Mouse (Mus musculus): ENCODE data around the gene Dpm3. TPM values are rescaled to one million over a fixed set of nuclear protein-coding genes. Genes with fewer than 3 reads are reported as not detected.

Dpm3 gene
- polyA plus RNA-seq, 1 experiment from 2014 or later = 161 TPM

GRCm38 (mm10) chr3:89233562-89234110, 25.5 kb upstream of the Dpm3 start:
- Histone ChIP-seq H3K9me3 (no peaks in the 10 kb centered on the region), H3K36me3 (peaks cover 35% of the 10 kb centered on the region), H3K4me2 (no peak overlapping the region), H3K27ac (no peak overlapping the region), H3K9ac (no peak overlapping the region), H3K4me1 (peaks cover 7% of the 10 kb centered on the region), H3K4me3 (no peak overlapping the region), H3K27me3 (no peaks in the 10 kb centered on the region)
- 74% methylated on average over 14 of the region's 14 CpGs for WGBS
- ATAC-seq (ENCODE audit: insufficient number of reproducible peaks, low FRiP score, low TSS enrichment, low read depth) = no peak

- H3K27ac ChIP-seq = no peak overlapping the region
- no peak overlapping the region for H3K9ac ChIP-seq
- H3K36me3 ChIP-seq = peaks cover 52% of the 10 kb centered on the region
- H3K4me3 ChIP-seq = no peak overlapping the region
- no peak overlapping the region for H3K4me2 ChIP-seq
- 91% methylated on average over 10 of the region's 10 CpGs for WGBS
- no peaks in the 10 kb centered on the region for H3K27me3 ChIP-seq
- ATAC-seq (ENCODE audit: insufficient number of reproducible peaks, low FRiP score, low TSS enrichment, low read depth) = no peak
- no peaks in the 10 kb centered on the region for H3K9me3 ChIP-seq
- H3K4me1 ChIP-seq = peaks cover 3% of the 10 kb centered on the region; the same call in 1 of the 2 replicates
Observed at GRCm38 (mm10) chr3:89236516-89236915, 22.6 kb upstream of the Dpm3 start.

- H3K4me1 ChIP-seq = peaks cover 3% of the 10 kb centered on the region; the same call in 1 of the 2 replicates
- H3K4me3 ChIP-seq = no peak overlapping the region
- ATAC-seq (ENCODE audit: insufficient number of reproducible peaks, low FRiP score, low TSS enrichment, low read depth) = no peak
- H3K27me3 ChIP-seq = no peaks in the 10 kb centered on the region
- no peaks in the 10 kb centered on the region for H3K9me3 ChIP-seq
- H3K27ac ChIP-seq = no peak overlapping the region
- WGBS = 93% methylated on average over 21 of the region's 21 CpGs
- no peak overlapping the region for H3K4me2 ChIP-seq
- no peak overlapping the region for H3K9ac ChIP-seq
- peaks cover 59% of the 10 kb centered on the region for H3K36me3 ChIP-seq
Observed at GRCm38 (mm10) chr3:89237682-89238081, 21.5 kb upstream of the Dpm3 start.

- 61% methylated on average over 12 of the region's 12 CpGs for WGBS
- H3K27me3 ChIP-seq = no peaks in the 10 kb centered on the region
- peaks cover 6% of the 10 kb centered on the region for H3K4me1 ChIP-seq
- no peaks in the 10 kb centered on the region for H3K9me3 ChIP-seq
- no peak; the same call in 1 of the 2 replicates for ATAC-seq (ENCODE audit: insufficient number of reproducible peaks, low FRiP score, low TSS enrichment, low read depth)
- H3K27ac ChIP-seq = no peak overlapping the region
- no peak overlapping the region for H3K4me3 ChIP-seq
- H3K9ac ChIP-seq = no peak overlapping the region
- H3K4me2 ChIP-seq = no peak overlapping the region
- H3K36me3 ChIP-seq = peaks cover 59% of the 10 kb centered on the region
Observed at GRCm38 (mm10) chr3:89238494-89238893, 20.7 kb upstream of the Dpm3 start.

- Histone ChIP-seq H3K9ac (no peak overlapping the region), H3K27me3 (no peaks in the 10 kb centered on the region), H3K36me3 (peaks cover 35% of the 10 kb centered on the region), H3K9me3 (no peaks in the 10 kb centered on the region), H3K4me2 (no peak overlapping the region), H3K27ac (no peak overlapping the region), H3K4me3 (no peak overlapping the region), H3K4me1 (peaks cover 34% of the 10 kb centered on the region)
- WGBS = 71% methylated on average over 9 of the region's 9 CpGs
- ATAC-seq (ENCODE audit: insufficient number of reproducible peaks, low FRiP score, low TSS enrichment, low read depth) = no peak
Observed at GRCm38 (mm10) chr3:89242331-89242895, 16.7 kb upstream of the Dpm3 start.

GRCm38 (mm10) chr3:89243609-89244008, 15.5 kb upstream of the Dpm3 start:
- Histone ChIP-seq H3K9me3 (no peaks in the 10 kb centered on the region), H3K9ac (no peak overlapping the region; the same call in 1 of the 2 replicates), H3K4me1 (peaks cover 37% of the 10 kb centered on the region), H3K36me3 (peaks cover 33% of the 10 kb centered on the region), H3K27ac (peak overlapping the region; percentile 86; the same call in 1 of the 2 replicates), H3K27me3 (no peaks in the 10 kb centered on the region), H3K4me3 (peak overlapping the region; percentile 83), H3K4me2 (peak overlapping the region; percentile 82)
- no peak for ATAC-seq (ENCODE audit: insufficient number of reproducible peaks, low FRiP score, low TSS enrichment, low read depth)
- 13% methylated on average over 14 of the region's 14 CpGs for WGBS

GRCm38 (mm10) chr3:89244158-89244981, 14.8 kb upstream of the Dpm3 start:
- peak overlapping the region; percentile 82 for H3K4me2 ChIP-seq
- H3K9me3 ChIP-seq = no peaks in the 10 kb centered on the region
- WGBS = 15% methylated on average over 25 of the region's 25 CpGs
- H3K27ac ChIP-seq = peak overlapping the region; percentile 86
- peaks cover 32% of the 10 kb centered on the region for H3K36me3 ChIP-seq
- ATAC-seq (ENCODE audit: insufficient number of reproducible peaks, low FRiP score, low TSS enrichment, low read depth) = no peak
- H3K4me3 ChIP-seq = peak overlapping the region; percentile 83
- peak overlapping the region; percentile 39; the same call in 1 of the 2 replicates for H3K9ac ChIP-seq
- H3K27me3 ChIP-seq = no peaks in the 10 kb centered on the region
- H3K4me1 ChIP-seq = peaks cover 37% of the 10 kb centered on the region

- peak overlapping the region; percentile 83 for H3K4me3 ChIP-seq
- ATAC-seq (ENCODE audit: insufficient number of reproducible peaks, low FRiP score, low TSS enrichment, low read depth) = 0 out of 2 replicates have a peak, but pooled peaks have one; percentile 5
- peaks cover 37% of the 10 kb centered on the region for H3K4me1 ChIP-seq
- H3K36me3 ChIP-seq = peaks cover 34% of the 10 kb centered on the region
- WGBS = 1% methylated on average over 19 of the region's 26 CpGs
- H3K9me3 ChIP-seq = no peaks in the 10 kb centered on the region
- peak overlapping the region; percentile 86 for H3K27ac ChIP-seq
- H3K9ac ChIP-seq = peak overlapping the region; percentile 39; the same call in 1 of the 2 replicates
- H3K27me3 ChIP-seq = no peaks in the 10 kb centered on the region
- H3K4me2 ChIP-seq = peak overlapping the region; percentile 82
Observed at GRCm38 (mm10) chr3:89244982-89245687, 14.0 kb upstream of the Dpm3 start.

- Histone ChIP-seq H3K4me3 (peak within 1 kb of the TSS; percentile 83), H3K9ac (peak within 1 kb of the TSS; percentile 70), H3K27me3 (no peaks in the 10 kb centered on the region), H3K4me1 (peaks cover 42% of the 10 kb centered on the region), H3K4me2 (peak within 1 kb of the TSS; percentile 82), H3K27ac (peak within 1 kb of the TSS; percentile 86), H3K36me3 (peaks cover 30% of the 10 kb centered on the region), H3K9me3 (no peaks in the 10 kb centered on the region)
- ATAC-seq (ENCODE audit: insufficient number of reproducible peaks, low FRiP score, low TSS enrichment, low read depth) = peak; percentile 0; the same call in 1 of the 2 replicates
- WGBS = 7% methylated on average over 20 of the region's 20 CpGs
Observed at GRCm38 (mm10) chr3:89245688-89246171, 13.4 kb upstream of the Dpm3 start, which contains the start of gene Krtcap2. TSS of gene Krtcap2 (plus strand) at chr3:89245966.

- ATAC-seq (ENCODE audit: insufficient number of reproducible peaks, low FRiP score, low TSS enrichment, low read depth) = peak; percentile 79
- WGBS = under 1% methylated on average over 42 of the region's 42 CpGs
- H3K4me2 ChIP-seq = peak within 1 kb of the TSS; percentile 82
- H3K4me1 ChIP-seq = peaks cover 50% of the 10 kb centered on the region
- H3K36me3 ChIP-seq = peaks cover 25% of the 10 kb centered on the region
- peak within 1 kb of the TSS; percentile 83 for H3K4me3 ChIP-seq
- peak within 1 kb of the TSS; percentile 70 for H3K9ac ChIP-seq
- peak within 1 kb of the TSS; percentile 86 for H3K27ac ChIP-seq
- H3K27me3 ChIP-seq = no peaks in the 10 kb centered on the region
- no peaks in the 10 kb centered on the region for H3K9me3 ChIP-seq
Observed at GRCm38 (mm10) chr3:89246261-89247100, 12.7 kb upstream of the Dpm3 start, which contains the start of gene Trim46. TSS of gene Trim46 (minus strand) at chr3:89246309.

All from limb, embryonic 15.5 days (tissue).